Mouse (Mus musculus): ENCODE data around the gene Cdk20. TPM values are rescaled to one million over a fixed set of nuclear protein-coding genes. Genes with fewer than 3 reads are reported as not detected.

Gene Cdk20
- polyA plus RNA-seq (2012; rRNA removed): 10.4 and 12.7 TPM in 2 replicates

GRCm38 (mm10) chr13:64432017-64432995 is at the start of gene Cdk20:
Gene Cdk20 (plus strand): TSS chr13:64432314.
- WGBS: under 1% methylated on average over 57 of the region's 57 CpGs
- TF ChIP-seq CTCF (conservative IDR thresholded peaks at IDR 0.05; ENCODE audit: insufficient read depth, insufficient read length, low read depth, low read length) (peak; percentile 59), POLR2A (IDR thresholded peaks at IDR 0.05; ENCODE audit: low read depth, low read length) (no peak)

GRCm38 (mm10) chr13:64384937-64385336 is 47.2 kb upstream of the Cdk20 start:
- TF ChIP-seq CTCF (conservative IDR thresholded peaks at IDR 0.05; ENCODE audit: insufficient read depth, insufficient read length, low read depth, low read length) (no peak), POLR2A (IDR thresholded peaks at IDR 0.05; ENCODE audit: low read depth, low read length) (no peak)
- H3K27me3 ChIP-seq (replicated peaks; ENCODE audit: control insufficient read depth, insufficient read depth, low read length): no peaks in the 10 kb centered on the region
- H3K27ac ChIP-seq (ENCODE audit: insufficient read depth, low read depth, low read length): no peak overlapping the region
- H3K4me3 ChIP-seq (ENCODE audit: insufficient read depth, low read depth, low read length): no peak overlapping the region
- H3K4me1 ChIP-seq (ENCODE audit: control insufficient read depth, insufficient read depth, low read length): peaks cover 17% of the 10 kb centered on the region
- DNase-seq: no peak
- H3K36me3 ChIP-seq (ENCODE audit: control insufficient read depth, insufficient read depth, low read length): no peaks in the 10 kb centered on the region
- 90% methylated on average over 3 of the region's 3 CpGs for WGBS

More at GRCm38 (mm10) chr13:64432017-64432995, at the start of gene Cdk20:
- Histone ChIP-seq H3K27me3 (replicated peaks; ENCODE audit: control insufficient read depth, insufficient read depth, low read length) (no peaks in the 10 kb centered on the region), H3K4me1 (ENCODE audit: control insufficient read depth, insufficient read depth, low read length) (peaks cover 3% of the 10 kb centered on the region; the same call in 1 of the 2 replicates), H3K27ac (ENCODE audit: insufficient read depth, low read depth, low read length) (peak within 1 kb of the TSS; percentile 26), H3K4me3 (ENCODE audit: insufficient read depth, low read depth, low read length) (peak within 1 kb of the TSS; percentile 59), H3K36me3 (ENCODE audit: control insufficient read depth, insufficient read depth, low read length) (no peaks in the 10 kb centered on the region)
- peak; percentile 97 for DNase-seq

GRCm38 (mm10) chr13:64386048-64386447 is 46.1 kb upstream of the Cdk20 start:
- Histone ChIP-seq H3K36me3 (ENCODE audit: control insufficient read depth, insufficient read depth, low read length) (no peaks in the 10 kb centered on the region), H3K27ac (ENCODE audit: insufficient read depth, low read depth, low read length) (peak overlapping the region; percentile 58; the same call in 1 of the 2 replicates), H3K4me1 (ENCODE audit: control insufficient read depth, insufficient read depth, low read length) (peaks cover 9% of the 10 kb centered on the region), H3K27me3 (replicated peaks; ENCODE audit: control insufficient read depth, insufficient read depth, low read length) (no peaks in the 10 kb centered on the region), H3K4me3 (ENCODE audit: insufficient read depth, low read depth, low read length) (no peak overlapping the region)
- TF ChIP-seq CTCF (conservative IDR thresholded peaks at IDR 0.05; ENCODE audit: insufficient read depth, insufficient read length, low read depth, low read length): no peak
- no peak for TF ChIP-seq POLR2A (IDR thresholded peaks at IDR 0.05; ENCODE audit: low read depth, low read length)
- 31% methylated on average over 2 of the region's 2 CpGs for WGBS
- DNase-seq: peak; percentile 72

- WGBS: 43% methylated on average over 4 of the region's 4 CpGs
- DNase-seq: peak; percentile 24
- Histone ChIP-seq H3K4me3 (ENCODE audit: insufficient read depth, low read depth, low read length) (no peak overlapping the region), H3K27me3 (replicated peaks; ENCODE audit: control insufficient read depth, insufficient read depth, low read length) (no peaks in the 10 kb centered on the region), H3K27ac (ENCODE audit: insufficient read depth, low read depth, low read length) (no peak overlapping the region), H3K36me3 (ENCODE audit: control insufficient read depth, insufficient read depth, low read length) (no peaks in the 10 kb centered on the region), H3K4me1 (ENCODE audit: control insufficient read depth, insufficient read depth, low read length) (peaks cover 9% of the 10 kb centered on the region; the same call in 1 of the 2 replicates)
- no peak for TF ChIP-seq CTCF (conservative IDR thresholded peaks at IDR 0.05; ENCODE audit: insufficient read depth, insufficient read length, low read depth, low read length)
- no peak for TF ChIP-seq POLR2A (IDR thresholded peaks at IDR 0.05; ENCODE audit: low read depth, low read length)
Measured at GRCm38 (mm10) chr13:64388415-64388814, 43.7 kb upstream of the Cdk20 start.

DNA sequence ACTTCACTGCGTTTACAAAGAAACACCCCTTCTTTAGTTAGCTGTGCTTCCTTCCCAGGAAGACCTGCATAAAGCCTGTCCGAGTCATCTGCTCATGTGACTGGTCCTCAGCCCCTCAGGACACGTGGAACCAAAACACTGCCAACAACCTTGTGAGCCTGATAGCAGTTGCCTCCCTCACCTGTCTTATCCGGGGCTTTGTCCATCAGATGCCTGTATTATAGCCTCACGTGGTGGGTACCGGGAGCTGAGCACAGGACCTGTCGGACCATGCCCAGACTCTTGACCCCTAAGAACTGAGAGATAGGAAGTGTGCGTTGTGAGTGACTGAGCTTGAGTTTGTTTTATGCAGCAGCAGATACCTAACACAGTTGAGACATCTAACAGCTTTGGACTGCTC is 35.1 kb upstream of the Cdk20 start:
- 32% methylated on average over 8 of the region's 8 CpGs for WGBS

DNA sequence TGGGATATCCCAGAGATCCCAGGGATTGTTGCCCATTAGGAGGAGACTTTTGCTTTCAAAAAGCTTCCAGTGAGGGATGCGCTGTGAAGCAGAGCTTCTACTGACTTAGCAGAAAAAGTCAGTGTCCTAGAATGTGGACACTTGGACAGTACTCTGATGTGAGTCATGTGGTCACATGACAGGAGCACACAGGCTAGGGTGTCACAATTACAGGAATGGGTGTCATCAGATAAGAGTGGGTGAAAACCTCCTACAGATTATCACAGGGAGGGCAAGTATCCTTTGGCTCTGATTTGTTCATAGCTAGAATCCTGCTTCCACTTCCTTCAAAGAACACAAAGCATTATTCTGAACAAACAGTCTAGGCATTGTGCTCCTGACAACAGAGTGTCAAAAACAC is 34.0 kb upstream of the Cdk20 start:
- Histone ChIP-seq H3K27ac (ENCODE audit: insufficient read depth, low read depth, low read length) (no peak overlapping the region), H3K4me3 (ENCODE audit: insufficient read depth, low read depth, low read length) (no peak overlapping the region), H3K4me1 (ENCODE audit: control insufficient read depth, insufficient read depth, low read length) (peaks cover 13% of the 10 kb centered on the region; the same call in 1 of the 2 replicates), H3K36me3 (ENCODE audit: control insufficient read depth, insufficient read depth, low read length) (no peaks in the 10 kb centered on the region), H3K27me3 (replicated peaks; ENCODE audit: control insufficient read depth, insufficient read depth, low read length) (no peaks in the 10 kb centered on the region)
- TF ChIP-seq CTCF (conservative IDR thresholded peaks at IDR 0.05; ENCODE audit: insufficient read depth, insufficient read length, low read depth, low read length) (no peak), POLR2A (IDR thresholded peaks at IDR 0.05; ENCODE audit: low read depth, low read length) (no peak)
- peak; percentile 22 for DNase-seq
- WGBS: 88% methylated on average over 1 of the region's 1 CpGs

More for the DNA sequence above, 35.1 kb upstream of the Cdk20 start:
- peak; percentile 8 for DNase-seq
- Histone ChIP-seq H3K4me3 (ENCODE audit: insufficient read depth, low read depth, low read length) (no peak overlapping the region), H3K27me3 (replicated peaks; ENCODE audit: control insufficient read depth, insufficient read depth, low read length) (no peaks in the 10 kb centered on the region), H3K4me1 (ENCODE audit: control insufficient read depth, insufficient read depth, low read length) (peaks cover 5% of the 10 kb centered on the region; the same call in 1 of the 2 replicates), H3K27ac (ENCODE audit: insufficient read depth, low read depth, low read length) (no peak overlapping the region), H3K36me3 (ENCODE audit: control insufficient read depth, insufficient read depth, low read length) (no peaks in the 10 kb centered on the region)
- no peak for TF ChIP-seq POLR2A (IDR thresholded peaks at IDR 0.05; ENCODE audit: low read depth, low read length)
- TF ChIP-seq CTCF (conservative IDR thresholded peaks at IDR 0.05; ENCODE audit: insufficient read depth, insufficient read length, low read depth, low read length): no peak

DNA sequence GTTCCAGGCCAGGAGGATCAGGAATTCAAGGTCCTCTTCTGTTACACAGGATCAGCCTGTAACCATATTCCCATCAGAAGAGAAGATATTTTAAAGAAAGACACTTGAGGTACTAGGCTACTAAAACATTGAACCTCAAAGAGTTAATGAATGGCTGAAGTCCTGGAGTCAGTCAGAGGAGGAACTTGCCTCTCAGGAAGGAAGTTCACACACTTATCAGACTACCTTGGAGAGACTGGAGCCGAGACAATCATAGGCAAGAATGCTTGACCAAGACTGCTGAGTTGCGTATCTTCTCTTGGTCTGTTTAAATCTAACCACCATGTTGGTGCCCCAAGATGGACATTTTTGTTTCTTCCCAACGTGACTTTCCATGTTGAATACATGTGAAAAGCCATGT is 32.2 kb upstream of the Cdk20 start:
- Histone ChIP-seq H3K4me3 (ENCODE audit: insufficient read depth, low read depth, low read length) (no peak overlapping the region), H3K4me1 (ENCODE audit: control insufficient read depth, insufficient read depth, low read length) (peaks cover 16% of the 10 kb centered on the region; the same call in 1 of the 2 replicates), H3K36me3 (ENCODE audit: control insufficient read depth, insufficient read depth, low read length) (no peaks in the 10 kb centered on the region), H3K27ac (ENCODE audit: insufficient read depth, low read depth, low read length) (no peak overlapping the region), H3K27me3 (replicated peaks; ENCODE audit: control insufficient read depth, insufficient read depth, low read length) (no peaks in the 10 kb centered on the region)
- no peak for DNase-seq
- TF ChIP-seq CTCF (conservative IDR thresholded peaks at IDR 0.05; ENCODE audit: insufficient read depth, insufficient read length, low read depth, low read length): no peak
- no peak for TF ChIP-seq POLR2A (IDR thresholded peaks at IDR 0.05; ENCODE audit: low read depth, low read length)
- WGBS: 71% methylated on average over 3 of the region's 3 CpGs

Measured in kidney, adult 2 months (tissue).